Mouse (Mus musculus) embryonic facial prominence, embryonic 11.5 days (tissue): ENCODE measurements around the gene Pheta1. TPM values are rescaled to one million over a fixed set of nuclear protein-coding genes. Genes with fewer than 3 reads are reported as not detected.
A peak's percentile ranks its signal among the peaks of the same experiment; 100 is the strongest.

Experiments
- ATAC-seq: fragments of 200-750 bp; cut with Nextera tagmentation; replicated peaks from 2 replicates; pipeline ENCODE4 v1.8.0; 2017; ENCODE audit warnings: low read depth; ENCODE audit not compliant: insufficient number of reproducible peaks, low FRiP score, low TSS enrichment
- DNase-seq: peaks from one replicate; pipeline ENCODE4 v3.0.0-alpha.2; 2015; ENCODE audit warnings: low spot score
- H3K27ac ChIP-seq: fragments of 300-500 bp; sonication (generic); replicated peaks from 2 replicates; pipeline ENCODE4 v1.5.1; 2014; ENCODE audit warnings: mild to moderate bottlenecking, low read depth, low read length, control low read depth
- H3K27me3 ChIP-seq: fragments of 300-500 bp; sonication (generic); 2 replicates; pipeline ENCODE4 v1.6.1; 2014; ENCODE audit warnings: mild to moderate bottlenecking, low read length, moderate library complexity, mixed read lengths; ENCODE audit not compliant: control insufficient read depth, insufficient read depth
- H3K36me3 ChIP-seq: fragments of 300-500 bp; sonication (generic); replicated peaks from 2 replicates; pipeline ENCODE4 v1.6.1; 2014; ENCODE audit warnings: low read depth, mild to moderate bottlenecking, low read length, moderate library complexity, mixed read lengths; ENCODE audit not compliant: control insufficient read depth, insufficient read depth
- H3K4me1 ChIP-seq: fragments of 300-500 bp; sonication (generic); 2 replicates; pipeline ENCODE4 v1.6.1; 2014; ENCODE audit warnings: low read length, mixed read lengths; ENCODE audit not compliant: control insufficient read depth, insufficient read depth
- H3K4me2 ChIP-seq: fragments of 300-500 bp; sonication (generic); 2 replicates; pipeline ENCODE4 v1.6.1; 2014; ENCODE audit warnings: low read depth, mild to moderate bottlenecking, control low read depth, low read length, moderate library complexity
- H3K4me3 ChIP-seq: fragments of 300-500 bp; sonication (generic); 2 replicates; pipeline ENCODE4 v1.5.1; 2014; ENCODE audit warnings: low read depth, low read length, control low read depth
- H3K9ac ChIP-seq: fragments of 300-500 bp; sonication (generic); replicated peaks from 2 replicates; pipeline ENCODE4 v1.6.1; 2014; ENCODE audit warnings: mild to moderate bottlenecking, control low read depth, low read length
- H3K9me3 ChIP-seq: fragments of 300-500 bp; sonication (generic); replicated peaks from 2 replicates; pipeline ENCODE4 v1.6.1; 2016; ENCODE audit warnings: mild to moderate bottlenecking, low read length, inconsistent platforms, mixed read lengths; ENCODE audit not compliant: control insufficient read depth
- WGBS: fragments of 180-500 bp; shearing (Covaris S2); extraction: QIAGEN DNeasy Blood & Tissue Kit; methylation state at CpG from one replicate; pipeline ENCODE4 v1.1.7; 2014; 5-methylcytosine and 5-hydroxymethylcytosine counted together
- polyA plus RNA-seq: library from polyadenylated mRNA; unstranded; fragments of >200 nt; fragmentation: Nextera tagmentation; extraction: Ambion mirVana; gene quantifications from 2 replicates; pipeline ENCODE4 v1.2.1, GENCODE M21; 2014

Pheta1 gene
- polyA plus RNA-seq: 25.2 and 27.4 TPM in 2 replicates

DNA sequence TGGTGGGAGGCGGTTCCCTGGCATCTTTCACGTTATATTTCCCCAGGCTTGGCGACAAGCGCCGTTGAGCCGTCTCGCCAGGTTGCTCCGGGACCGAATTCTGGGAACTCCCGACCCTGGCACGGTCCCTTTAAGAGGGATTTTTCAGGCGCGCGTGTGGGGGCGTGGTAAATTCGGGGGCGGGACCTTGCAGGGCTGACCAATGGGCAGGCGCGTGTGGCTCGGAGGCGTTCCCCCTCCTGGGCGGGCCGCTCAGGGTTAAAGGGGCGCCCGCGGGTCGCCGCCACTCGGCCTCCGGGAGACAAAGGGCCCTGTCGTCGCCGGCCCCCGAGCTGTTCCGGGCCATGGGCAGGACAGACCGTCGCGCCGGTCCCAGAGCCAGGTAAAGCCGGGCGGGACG is at the start of gene Pheta1:
TSS of gene Pheta1 (plus strand) at position 242 of the 400 bp plus-strand sequence.
- H3K27ac ChIP-seq: peak within 1 kb of the TSS; percentile 62; the same call in 1 of the 2 replicates
- peak within 1 kb of the TSS; percentile 71 for H3K4me2 ChIP-seq
- 0% methylated on average over 41 of the region's 42 CpGs for WGBS
- peaks cover 8% of the 10 kb centered on the region for H3K27me3 ChIP-seq
- no peaks in the 10 kb centered on the region for H3K9me3 ChIP-seq
- H3K36me3 ChIP-seq: peaks cover 13% of the 10 kb centered on the region
- peak within 1 kb of the TSS; percentile 86 for H3K9ac ChIP-seq
- H3K4me3 ChIP-seq: peak within 1 kb of the TSS; percentile 90
- peak; percentile 95 for DNase-seq
- peak; percentile 86 for ATAC-seq
- H3K4me1 ChIP-seq: peaks cover 6% of the 10 kb centered on the region; the same call in 1 of the 2 replicates

DNA sequence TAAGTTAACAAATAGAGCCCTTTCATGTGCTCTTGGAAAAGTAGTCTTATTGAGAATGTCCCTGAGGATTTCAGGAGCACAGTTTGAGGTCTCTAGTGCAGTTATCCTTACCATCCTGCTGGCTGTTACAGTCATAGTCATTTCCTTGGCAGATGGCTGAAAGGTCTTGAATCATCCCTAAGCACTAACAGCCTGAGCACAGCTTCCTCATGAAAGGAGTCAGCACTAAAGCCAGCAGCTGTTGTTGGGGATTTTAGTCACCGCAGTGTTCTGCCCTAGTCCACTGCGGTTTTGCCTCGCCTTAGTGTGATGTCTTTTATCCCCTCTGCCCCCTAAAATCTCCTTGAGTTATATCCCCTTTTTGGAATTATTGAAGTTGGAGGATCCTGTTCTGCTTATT is 41.6 kb upstream of the Pheta1 start:
- H3K4me3 ChIP-seq: no peak overlapping the region
- H3K4me2 ChIP-seq: no peak overlapping the region
- ATAC-seq (no peak), DNase-seq (no peak)
- no peaks in the 10 kb centered on the region for H3K9me3 ChIP-seq
- no peaks in the 10 kb centered on the region for H3K27me3 ChIP-seq
- H3K4me1 ChIP-seq: no peaks in the 10 kb centered on the region
- H3K27ac ChIP-seq: no peak overlapping the region
- 92% methylated on average over 3 of the region's 3 CpGs for WGBS
- no peak overlapping the region for H3K9ac ChIP-seq
- H3K36me3 ChIP-seq: peaks cover 3% of the 10 kb centered on the region

DNA sequence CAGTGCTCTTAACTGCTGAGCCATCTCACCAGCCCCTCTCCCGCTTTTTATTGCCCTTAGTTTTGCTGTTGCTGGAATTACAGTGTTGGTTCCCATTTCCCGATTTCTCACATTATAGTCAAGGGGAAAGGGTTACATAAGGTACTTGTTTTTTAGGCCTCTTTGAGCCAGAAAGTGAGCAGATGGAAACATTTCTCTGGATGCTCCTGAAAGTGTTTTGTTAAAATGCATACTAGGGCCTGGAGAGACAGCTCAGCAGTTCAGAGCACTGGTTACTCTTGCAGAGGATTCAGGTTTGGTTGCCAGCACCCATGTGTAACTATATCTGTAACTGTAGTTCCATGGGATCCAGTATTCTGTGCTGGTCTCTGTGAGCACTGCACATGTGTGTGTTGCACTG is 40.6 kb upstream of the Pheta1 start:
- Histone ChIP-seq H3K27me3 (no peaks in the 10 kb centered on the region), H3K4me2 (no peak overlapping the region), H3K36me3 (peaks cover 5% of the 10 kb centered on the region), H3K4me1 (no peaks in the 10 kb centered on the region), H3K9ac (no peak overlapping the region), H3K9me3 (no peaks in the 10 kb centered on the region), H3K27ac (no peak overlapping the region), H3K4me3 (no peak overlapping the region)
- ATAC-seq: no peak
- 92% methylated on average over 2 of the region's 2 CpGs for WGBS
- no peak for DNase-seq

DNA sequence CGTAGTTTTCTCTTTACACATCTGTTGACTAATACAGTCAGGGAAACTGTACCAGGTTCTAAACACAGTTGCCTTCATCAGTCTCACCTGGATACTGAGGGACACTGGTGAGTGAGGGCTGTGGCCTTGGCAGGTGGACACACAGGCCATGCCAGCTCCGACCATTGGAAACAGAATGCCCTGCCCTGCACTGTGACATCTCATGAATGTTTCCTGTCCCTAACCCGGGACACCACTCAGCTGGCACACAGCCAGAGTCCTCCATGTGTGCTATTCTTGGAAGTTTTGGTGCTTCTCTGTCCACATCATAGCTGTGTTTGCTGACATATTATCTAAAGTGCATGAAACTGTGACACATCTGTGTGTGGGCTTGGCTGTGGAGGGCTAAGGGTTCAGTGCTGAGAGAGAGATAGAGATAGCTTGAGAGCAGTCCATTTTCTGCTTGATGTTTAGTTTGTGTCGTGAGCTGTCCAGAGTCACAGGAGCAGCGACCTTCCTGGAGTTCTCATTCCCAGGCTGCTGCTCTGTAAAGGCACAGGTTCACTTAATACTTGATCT is 39.0 kb upstream of the Pheta1 start:
- Histone ChIP-seq H3K9me3 (no peaks in the 10 kb centered on the region), H3K9ac (no peak overlapping the region), H3K36me3 (peaks cover 8% of the 10 kb centered on the region), H3K27ac (no peak overlapping the region), H3K4me3 (no peak overlapping the region), H3K27me3 (no peaks in the 10 kb centered on the region), H3K4me1 (no peaks in the 10 kb centered on the region), H3K4me2 (no peak overlapping the region)
- DNase-seq (no peak), ATAC-seq (no peak)
- WGBS: 88% methylated on average over 5 of the region's 5 CpGs

DNA sequence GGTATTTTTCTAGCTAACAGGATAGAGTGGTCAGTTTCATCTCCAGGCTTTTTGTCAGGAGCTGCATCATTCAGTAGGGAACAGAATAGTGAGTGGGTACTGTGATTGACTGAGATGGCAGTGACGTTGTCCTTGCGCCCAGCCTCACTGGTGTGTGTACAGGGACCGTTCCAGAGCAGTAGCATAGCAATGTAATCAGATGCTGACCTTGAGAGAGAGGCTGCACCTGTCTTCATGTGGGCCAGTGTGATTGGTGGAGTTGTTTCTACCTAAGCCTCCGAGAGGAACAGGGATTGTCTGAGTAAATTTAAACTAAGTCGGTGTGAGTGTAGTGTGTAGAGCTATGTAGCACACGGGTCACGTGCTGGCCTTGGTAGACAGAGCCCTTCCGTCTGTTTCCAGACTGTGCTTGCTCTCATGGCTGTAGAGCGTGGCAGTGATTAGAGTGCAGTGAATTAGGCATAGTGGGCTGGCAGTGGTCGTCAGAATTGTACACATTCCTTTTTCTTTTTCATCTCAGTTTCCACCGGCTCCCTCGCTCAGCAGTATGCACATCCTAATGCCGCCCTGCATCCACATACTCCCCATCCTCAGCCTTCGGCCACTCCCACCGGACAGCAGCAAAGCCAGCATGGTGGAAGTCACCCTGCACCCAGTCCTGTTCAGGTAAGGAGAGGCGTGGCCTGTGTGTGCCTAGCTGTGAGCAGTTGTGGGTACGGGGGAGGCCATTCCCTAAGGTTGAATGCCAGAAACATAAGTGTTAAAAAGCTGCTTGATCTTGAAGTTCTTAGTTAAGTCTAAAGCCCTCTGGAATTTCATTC is 38.2 kb upstream of the Pheta1 start:
- H3K9ac ChIP-seq: no peak overlapping the region
- WGBS: 87% methylated on average over 17 of the region's 17 CpGs
- no peak overlapping the region for H3K4me3 ChIP-seq
- H3K27me3 ChIP-seq: no peaks in the 10 kb centered on the region
- H3K4me2 ChIP-seq: no peak overlapping the region
- H3K9me3 ChIP-seq: no peaks in the 10 kb centered on the region
- DNase-seq (no peak), ATAC-seq (no peak)
- H3K36me3 ChIP-seq: peaks cover 8% of the 10 kb centered on the region
- no peak overlapping the region for H3K27ac ChIP-seq
- no peaks in the 10 kb centered on the region for H3K4me1 ChIP-seq

DNA sequence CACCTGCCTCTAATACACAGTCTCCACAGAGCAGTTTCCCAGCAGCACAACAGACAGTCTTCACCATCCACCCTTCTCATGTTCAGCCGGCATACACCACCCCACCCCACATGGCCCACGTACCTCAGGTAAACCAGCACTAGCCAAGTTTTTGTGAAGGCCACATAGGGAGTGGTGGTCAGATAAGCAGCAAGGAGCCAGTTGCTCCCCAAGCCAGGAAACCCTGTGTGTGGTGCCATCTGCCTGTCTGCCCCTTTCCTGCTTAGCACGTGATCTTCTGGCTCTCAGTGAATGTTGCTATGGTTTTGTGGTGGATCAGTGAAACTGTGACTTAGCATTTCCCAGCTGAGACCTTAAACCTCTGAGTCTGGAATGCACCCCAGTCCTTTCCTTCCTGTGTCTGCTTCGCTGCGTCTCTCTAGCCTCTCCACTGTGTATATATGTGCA is 37.3 kb upstream of the Pheta1 start:
- WGBS: 94% methylated on average over 5 of the region's 5 CpGs
- H3K4me3 ChIP-seq: no peak overlapping the region
- ATAC-seq (no peak), DNase-seq (no peak)
- H3K4me2 ChIP-seq: no peak overlapping the region
- H3K27me3 ChIP-seq: no peaks in the 10 kb centered on the region
- H3K9ac ChIP-seq: no peak overlapping the region
- no peaks in the 10 kb centered on the region for H3K9me3 ChIP-seq
- H3K27ac ChIP-seq: no peak overlapping the region
- no peaks in the 10 kb centered on the region for H3K4me1 ChIP-seq
- peaks cover 8% of the 10 kb centered on the region for H3K36me3 ChIP-seq

DNA sequence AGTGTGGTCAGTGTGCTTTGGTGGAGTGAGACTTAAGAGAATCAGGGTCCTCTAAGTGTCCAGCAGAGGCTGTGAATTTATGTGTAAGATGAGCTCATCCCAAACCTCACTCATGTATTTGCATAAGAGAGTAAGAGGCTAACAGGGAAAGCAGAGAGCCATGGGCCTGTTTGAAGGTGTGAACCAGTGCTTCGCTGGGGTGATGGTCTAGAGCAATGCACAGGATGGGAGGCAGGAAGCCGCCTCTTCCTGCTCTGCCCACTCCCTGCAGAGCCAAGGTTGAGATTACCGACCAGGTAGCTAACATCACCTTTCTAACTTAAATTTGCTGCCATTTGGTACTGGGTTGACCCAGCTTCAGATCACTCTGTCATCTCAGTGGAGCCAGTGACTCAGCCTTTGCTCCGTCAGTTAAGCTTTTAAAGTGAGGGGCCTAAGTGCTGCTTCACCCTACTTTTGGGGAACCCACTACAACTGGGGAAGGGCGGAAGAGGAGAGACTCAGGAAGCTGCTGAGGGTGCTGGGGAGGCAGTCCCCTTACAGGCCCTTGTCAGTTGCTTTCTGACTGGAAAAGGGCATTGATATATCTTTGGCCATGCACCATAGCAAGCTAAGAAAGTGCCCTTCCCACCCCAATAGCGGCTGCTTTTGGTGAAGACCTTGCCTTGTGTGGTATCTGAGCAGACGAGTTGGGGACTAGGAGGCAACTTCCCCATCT is 36.1 kb upstream of the Pheta1 start:
- WGBS: 85% methylated on average over 7 of the region's 7 CpGs

DNA sequence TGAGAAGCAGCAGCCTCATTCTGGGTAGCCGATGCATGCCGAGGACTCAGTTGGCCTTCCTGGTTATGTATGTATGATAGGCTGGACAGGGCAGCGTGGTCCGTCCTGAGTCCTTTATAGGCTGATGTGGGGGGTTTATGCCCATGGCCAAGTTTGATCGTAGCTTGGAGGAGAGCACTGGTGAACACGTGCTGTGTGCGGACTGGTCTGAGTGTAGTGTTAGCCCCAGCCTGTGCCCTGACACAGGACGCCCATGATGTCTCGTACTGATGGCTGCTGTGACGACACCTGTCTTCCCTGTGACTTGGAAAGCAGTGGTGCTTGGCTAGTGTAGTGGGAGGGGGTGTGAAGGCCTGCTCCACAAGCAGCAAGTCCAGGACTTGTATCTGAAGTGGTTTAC is 35.0 kb upstream of the Pheta1 start:
- no peak overlapping the region for H3K27ac ChIP-seq
- no peak for DNase-seq
- no peak overlapping the region for H3K9ac ChIP-seq
- ATAC-seq: no peak
- H3K27me3 ChIP-seq: no peaks in the 10 kb centered on the region
- H3K9me3 ChIP-seq: no peaks in the 10 kb centered on the region
- H3K4me3 ChIP-seq: no peak overlapping the region
- peaks cover 17% of the 10 kb centered on the region for H3K36me3 ChIP-seq
- no peak overlapping the region for H3K4me2 ChIP-seq
- WGBS: 92% methylated on average over 10 of the region's 10 CpGs
- H3K4me1 ChIP-seq: no peaks in the 10 kb centered on the region

More for the DNA sequence above, 36.1 kb upstream of the Pheta1 start:
- Histone ChIP-seq H3K27ac (no peak overlapping the region), H3K4me1 (no peaks in the 10 kb centered on the region), H3K36me3 (peaks cover 13% of the 10 kb centered on the region), H3K9ac (no peak overlapping the region), H3K4me3 (no peak overlapping the region), H3K9me3 (no peaks in the 10 kb centered on the region), H3K27me3 (no peaks in the 10 kb centered on the region), H3K4me2 (no peak overlapping the region)
- ATAC-seq (no peak), DNase-seq (no peak)
